Mouse (Mus musculus) cerebellum, postnatal 10 days (tissue): ENCODE measurements around the gene Gm20661.

Experiments used
- DNase-seq, 2 experiments: peaks; one replicate each; pipeline ENCODE4 v3.0.0; 2021; ENCODE audit warnings: mixed read lengths in 2 of 2

Gm20661 gene

DNA sequence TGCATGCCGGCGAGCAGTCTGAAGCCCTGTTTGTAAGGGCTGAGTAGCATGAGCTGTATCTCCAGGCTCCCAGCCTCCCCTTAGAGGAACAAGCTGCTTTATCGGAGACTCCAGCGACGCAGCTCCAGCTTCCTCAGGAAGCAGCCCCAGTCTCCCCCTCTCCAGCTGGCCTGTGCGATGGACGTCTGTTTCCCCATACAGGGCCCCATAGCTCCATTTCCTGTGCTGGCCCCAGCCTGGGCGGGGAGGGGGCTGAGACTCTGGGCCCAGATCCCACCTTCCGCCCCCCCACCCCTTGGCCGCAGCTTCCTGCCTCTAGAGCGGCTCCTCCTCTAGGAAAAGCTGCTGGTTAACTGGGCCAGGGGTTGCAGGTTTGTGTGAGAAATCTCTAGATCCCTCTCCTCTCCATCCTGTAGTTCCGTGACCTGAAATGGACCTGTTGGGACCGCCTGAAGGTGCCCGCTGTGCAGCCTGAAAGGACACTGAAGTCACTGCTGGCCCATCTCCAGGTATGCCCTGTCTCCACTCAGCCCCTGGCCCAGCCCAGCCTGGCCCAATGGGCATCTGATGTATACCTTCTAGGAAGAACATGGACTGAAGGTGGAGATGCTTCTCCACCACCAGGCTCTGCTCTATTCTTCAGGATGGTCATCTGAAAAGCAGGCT lies at the start of gene Gm20661:
Gene Gm20661, plus strand, starts transcription at position 378 of the 666 bp plus-strand sequence.
- DNase-seq = peak; percentile 44 to 51

DNA sequence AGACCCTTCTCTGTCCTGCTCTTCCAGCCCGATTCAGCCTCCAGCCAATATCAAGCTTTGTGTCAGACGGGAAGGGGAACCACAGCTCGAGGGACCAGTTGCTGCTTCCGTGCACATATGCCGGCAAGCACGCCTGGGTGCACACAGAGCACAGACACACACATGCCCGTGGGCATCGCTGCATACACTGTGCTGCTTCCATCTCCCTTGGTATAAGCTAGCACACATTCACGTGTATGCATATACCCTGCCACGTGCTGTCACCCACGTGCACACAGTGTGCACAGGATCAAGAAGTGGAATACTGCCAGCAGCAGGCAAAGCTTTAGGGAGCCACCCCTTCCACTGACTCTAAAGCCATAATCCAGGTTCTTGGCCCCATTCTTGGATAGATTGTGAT lies 48.7 kb upstream of the Gm20661 start:
- peak; percentile 69 to 80 for DNase-seq

DNA sequence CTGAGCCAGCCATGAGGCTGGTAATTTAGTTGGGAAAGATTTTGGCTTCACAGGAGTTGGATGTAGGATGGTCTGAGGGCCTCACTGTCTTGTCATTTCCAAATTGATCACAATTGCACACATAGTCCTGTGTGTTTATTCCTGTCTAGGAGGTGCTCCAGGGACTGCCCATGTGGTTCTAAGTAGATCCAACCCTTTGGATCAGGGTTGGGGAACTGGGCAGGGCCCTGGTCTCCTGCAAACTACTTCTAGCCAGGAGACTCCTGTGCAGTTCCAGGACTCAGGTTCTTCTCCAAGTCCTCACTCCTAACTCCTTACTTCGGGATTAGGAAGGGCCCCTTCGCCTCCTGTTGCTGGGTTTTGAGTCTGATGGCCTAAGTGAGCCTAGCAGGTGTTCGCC lies 47.5 kb upstream of the Gm20661 start, which contains the start of gene Camkv:
Gene Camkv, plus strand, starts transcription at position 301 of the 400 bp plus-strand sequence.
- DNase-seq = no peak

DNA sequence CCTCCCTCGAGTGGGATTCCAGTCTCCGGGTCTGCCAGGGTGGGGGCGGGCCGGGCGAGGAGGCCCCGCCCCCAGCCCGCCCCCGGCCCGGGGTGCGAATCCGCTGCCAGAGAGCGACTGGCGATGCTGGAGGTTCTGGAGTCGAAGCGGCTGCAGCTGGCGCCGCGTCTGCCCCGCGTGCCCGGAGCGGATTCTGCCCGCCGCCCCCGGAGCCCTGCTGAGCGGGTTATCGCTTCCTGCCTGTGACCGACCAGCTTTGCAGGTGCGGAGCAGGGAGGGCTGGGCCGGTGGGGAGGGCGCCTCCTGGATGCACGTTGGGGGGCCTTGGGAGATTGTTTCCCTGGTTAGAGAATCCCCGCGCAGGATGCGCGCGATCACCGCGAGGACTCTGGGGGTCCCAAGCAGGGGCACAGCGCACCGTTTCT lies 47.1 kb upstream of the Gm20661 start:
- peak; percentile 67 to 75 for DNase-seq

DNA sequence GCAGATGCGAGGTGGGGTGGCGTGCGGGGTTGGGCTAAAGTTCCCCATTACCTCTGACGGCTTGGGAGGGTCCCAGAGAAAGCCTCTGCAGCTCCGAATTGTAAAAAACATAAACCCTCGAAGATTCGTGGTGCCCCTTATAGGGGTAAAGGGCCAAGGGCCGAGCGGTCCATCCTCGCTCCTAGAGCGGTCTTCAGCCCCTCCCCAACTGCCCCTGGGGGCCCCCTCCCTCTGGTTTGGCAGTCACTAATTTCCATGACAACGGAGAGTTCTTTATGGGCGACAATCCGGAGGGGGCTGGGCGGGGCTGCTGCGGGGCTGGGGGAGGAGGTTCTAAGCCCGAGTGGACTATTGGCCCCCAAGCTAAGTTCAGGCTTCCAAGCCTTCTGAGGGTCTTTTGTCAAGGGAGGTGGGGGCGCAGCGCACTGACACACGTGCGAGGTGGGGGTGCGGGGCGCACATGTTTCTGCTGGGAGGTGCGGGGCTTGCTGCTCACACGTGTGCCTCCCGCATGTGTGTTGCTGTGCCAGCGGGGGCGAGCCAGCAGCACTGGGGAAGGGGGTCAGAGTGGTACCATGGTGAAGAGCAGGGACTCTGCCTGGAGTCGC lies 46.5 kb upstream of the Gm20661 start:
- peak in 1 of 2 experiments; percentile 51 for DNase-seq

DNA sequence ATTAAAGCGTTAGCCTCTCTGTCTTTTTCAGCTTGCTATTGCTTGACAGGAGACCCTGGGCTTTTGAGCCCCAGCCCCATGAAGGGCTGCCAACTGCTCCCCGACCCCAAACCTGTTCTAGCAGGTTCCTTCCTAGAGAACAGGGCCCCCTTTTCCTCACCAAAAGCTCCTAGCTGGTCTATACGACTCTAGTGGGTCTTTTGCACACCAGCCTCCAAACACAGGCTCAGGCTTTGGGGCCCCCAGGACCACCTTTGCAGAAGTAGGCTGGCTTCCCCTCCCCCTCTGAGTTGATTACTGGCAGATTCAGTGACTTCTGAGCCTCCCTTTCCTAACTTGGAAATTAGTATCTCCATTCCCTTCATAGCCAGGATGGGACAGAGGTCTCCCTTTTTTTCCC lies 46.0 kb upstream of the Gm20661 start:
- DNase-seq = no peak

DNA sequence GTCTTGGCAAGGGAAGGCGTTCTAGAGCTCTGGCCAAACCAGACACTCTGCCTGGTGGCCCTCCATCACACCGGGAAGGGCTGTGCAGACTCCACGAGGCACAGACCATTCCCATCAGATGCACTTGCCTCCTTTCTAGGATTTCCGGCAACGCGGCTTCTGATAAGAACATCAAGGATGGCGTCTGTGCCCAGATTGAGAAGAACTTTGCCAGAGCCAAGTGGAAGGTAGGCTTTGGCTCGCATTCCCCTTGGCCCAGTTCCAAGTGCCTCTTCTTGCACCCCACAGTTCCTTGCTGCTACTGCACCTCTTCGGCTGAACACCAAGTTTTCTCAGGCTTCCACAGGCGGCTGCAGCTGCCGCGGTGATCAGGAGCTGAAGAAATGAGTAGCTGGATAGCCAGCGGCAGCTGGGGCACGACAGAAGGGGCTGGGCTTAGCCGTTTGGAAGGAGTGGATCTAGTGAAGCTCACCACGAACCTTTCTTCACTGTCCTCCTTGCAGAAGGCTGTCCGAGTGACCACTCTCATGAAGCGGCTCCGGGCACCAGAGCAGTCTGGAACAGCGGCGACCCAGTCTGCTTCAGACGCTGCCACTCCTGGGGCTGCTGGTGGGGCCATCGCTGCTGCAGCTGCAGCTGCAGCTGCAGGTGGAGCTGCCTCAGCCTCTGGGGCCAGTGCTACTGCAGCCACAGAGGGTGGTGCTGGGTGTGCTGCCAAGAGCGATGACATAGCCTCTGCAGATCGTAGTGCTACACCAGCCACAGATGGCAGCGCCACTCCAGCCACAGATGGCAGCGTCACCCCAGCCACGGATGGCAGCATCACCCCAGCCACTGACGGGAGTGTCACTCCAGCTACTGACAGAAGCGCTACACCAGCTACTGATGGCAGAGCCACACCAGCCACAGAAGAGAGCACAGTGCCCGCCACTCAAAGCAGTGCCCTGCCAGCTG lies 35.3 kb upstream of the Gm20661 start:
- peak; percentile 77 to 79 for DNase-seq

DNA sequence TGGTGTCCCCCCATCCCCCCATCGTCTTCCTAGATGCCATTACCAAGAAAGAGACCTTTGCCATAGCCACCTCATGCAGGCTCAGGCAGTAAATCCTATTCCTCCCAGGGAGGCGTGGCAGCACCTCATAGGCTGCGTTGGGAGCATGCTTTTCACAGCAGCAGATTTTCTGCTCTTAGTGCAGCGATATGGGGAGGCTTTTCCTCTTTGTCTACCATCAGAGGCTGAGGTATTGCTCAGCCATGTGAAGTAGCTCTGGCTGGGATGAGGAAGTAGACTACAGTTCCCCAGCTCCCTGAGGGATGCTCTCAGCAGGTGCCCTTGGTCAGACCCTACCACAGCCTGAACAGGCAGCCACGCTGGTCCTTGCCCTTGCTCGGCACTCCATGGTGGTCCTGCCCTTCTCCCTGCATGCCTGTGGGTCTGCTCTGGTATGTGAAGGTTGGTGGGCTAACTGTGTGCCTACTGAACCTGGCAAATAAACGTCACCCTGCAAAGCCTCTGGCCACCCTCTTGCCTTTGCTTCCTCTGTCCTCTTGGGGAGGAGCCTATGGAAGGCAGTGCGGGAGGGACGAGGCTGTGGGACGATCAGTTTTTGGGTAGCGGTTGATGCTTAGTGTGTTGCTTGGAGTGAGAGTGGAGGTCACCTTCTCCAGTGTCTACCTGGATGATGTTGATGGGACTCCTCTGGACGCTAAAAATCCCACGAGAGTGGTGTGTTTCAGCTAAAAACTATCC lies 33.5 kb upstream of the Gm20661 start:
- DNase-seq = no peak

DNA sequence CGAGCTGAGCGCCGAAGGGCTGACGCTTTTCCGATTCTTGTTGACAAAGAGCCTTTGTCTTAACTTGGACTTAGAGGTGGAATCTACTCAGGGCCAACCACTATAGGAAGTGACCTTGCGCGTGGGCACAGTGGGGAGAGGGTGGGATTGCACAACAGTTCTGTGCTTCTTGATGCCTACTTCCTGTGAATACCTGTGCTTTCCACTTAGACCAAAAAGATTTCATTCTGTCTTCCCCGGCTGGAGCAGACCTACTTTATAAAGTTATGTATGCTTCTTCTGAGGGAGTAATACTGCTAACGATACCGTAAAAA lies 33.0 kb upstream of the Gm20661 start, which contains the start of gene Traip:
Gene Traip, plus strand, starts transcription at position 215 of the 314 bp plus-strand sequence.
- no peak for DNase-seq

DNA sequence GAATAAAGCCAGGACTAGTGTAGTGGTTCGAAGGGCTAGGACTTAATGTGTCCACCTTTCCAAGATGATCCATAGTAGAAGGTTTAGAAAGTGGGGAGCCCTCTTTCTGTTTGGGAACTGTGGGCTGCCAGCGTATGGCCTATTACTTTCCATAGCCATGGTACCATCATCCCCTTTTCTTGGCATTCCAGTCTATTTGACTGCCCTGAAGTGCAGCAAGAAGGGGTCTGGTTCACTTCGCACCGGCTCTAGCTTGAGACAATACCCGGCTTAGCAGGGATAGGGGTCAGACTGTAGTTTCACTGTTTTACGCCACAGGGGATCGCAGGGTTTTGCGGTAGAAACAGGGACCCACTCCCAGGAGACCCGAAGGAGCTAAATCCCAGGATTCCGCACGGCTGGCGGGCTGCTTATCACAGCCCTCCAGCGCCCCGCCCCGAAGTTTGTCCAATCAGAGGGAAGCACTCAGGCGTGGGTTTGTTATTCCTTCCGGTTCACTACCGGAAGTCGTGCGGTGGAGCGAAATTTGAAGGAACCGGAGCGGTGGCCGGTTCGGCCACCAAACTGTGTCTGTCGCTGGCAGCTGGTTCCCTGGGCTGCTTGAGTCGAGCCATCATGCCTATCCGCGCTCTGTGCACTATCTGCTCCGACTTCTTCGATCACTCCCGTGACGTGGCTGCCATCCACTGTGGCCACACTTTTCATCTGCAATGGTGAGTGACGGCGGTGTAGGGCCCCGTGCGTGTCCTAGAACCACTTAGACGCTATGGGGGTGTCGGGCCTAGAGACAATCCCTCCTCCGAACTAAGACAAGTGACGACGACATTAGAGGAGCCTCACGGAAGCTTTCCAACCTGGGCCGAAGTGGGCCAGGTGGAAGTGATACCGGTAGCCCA lies 32.1 kb upstream of the Gm20661 start:
- DNase-seq = peak; percentile 96 to 97

DNA sequence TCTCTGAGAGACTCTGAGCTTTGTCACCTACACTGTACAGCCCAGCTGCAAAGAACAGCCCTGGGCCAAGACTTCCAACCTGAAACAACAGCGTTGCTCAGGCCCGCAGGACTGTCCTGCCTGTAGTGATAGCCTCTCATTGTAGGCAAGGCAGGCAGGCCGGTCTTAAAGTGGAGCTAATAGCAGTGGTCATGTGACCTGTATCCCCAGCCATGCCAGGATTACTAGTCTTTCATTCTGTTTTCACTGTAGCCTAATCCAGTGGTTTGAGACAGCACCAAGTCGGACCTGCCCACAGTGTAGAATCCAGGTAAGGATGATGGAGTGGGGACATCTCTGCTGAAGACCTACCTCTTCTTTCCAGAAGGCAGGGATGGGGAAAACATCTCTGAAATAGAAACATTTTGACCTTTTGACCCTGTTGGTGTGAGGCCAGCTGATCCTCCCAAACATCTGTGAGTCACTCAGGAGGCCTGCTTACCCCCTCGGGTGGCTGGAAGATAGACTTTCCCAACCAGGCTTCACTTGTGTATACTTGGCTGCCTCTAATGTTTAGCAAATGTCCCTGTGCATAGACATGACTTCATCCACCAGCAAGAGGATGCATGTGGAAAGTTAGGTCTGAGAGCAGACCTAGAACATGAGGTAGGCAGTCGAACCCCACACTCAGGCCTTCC lies 27.1 kb upstream of the Gm20661 start:
- no peak for DNase-seq

DNA sequence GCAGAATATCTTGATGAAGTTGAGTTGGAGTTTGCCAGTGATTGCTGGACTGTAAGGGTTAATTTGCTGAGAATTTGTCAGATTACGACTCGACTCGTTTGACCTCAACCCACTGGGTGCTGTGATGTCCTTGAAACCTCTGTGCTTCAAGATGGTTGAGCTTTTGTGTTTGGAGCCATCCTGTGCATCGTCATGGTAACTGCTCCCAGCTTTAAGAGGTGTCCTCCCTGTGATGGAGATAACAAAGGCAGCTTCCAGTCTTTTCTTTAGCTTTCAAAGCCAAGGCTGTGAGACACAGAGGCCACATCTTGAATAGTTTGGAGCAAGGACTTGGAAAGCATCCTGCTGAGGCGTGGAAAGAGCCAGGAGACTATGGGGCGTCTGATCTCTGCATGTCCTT lies 25.7 kb upstream of the Gm20661 start:
- no peak for DNase-seq

DNA sequence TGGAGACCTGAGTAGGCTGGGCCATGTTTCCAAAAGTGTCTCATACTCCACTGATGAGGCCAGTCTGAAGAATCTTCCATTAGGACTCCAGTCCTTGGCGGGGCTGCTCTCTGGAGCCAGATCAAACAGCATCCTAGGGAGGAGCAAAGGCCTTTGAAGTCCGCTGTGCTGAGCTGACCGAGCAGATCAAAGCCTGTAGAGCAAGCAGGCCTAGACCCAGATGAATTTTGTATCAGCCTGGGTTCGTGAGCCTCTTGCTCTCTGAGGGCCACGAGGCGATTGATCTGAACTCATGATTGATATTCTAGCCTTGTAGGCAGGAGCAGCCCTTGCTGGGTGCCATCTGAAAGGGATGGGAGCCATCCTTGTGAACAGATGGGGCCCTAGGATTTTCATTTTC lies 23.0 kb upstream of the Gm20661 start:
- no peak for DNase-seq

DNA sequence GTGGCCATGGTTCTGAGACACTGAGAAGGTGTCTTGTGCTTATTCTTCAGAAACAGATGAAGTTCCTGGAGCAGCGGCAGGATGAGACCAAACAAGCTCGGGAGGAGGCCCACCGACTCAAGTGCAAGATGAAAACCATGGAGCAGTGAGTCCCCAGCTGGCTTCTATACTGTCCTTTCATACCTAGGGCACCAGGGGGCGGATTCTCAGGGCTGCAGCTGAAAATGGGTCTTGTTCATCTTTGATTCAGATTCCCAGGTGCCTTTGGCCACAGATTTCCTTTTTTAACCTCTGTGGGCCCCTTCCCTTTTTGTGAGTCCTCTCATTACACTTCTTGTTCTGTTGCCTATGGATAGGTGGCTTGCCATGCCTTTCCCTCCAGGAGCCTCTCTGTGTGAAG lies 21.9 kb upstream of the Gm20661 start:
- DNase-seq = no peak

DNA sequence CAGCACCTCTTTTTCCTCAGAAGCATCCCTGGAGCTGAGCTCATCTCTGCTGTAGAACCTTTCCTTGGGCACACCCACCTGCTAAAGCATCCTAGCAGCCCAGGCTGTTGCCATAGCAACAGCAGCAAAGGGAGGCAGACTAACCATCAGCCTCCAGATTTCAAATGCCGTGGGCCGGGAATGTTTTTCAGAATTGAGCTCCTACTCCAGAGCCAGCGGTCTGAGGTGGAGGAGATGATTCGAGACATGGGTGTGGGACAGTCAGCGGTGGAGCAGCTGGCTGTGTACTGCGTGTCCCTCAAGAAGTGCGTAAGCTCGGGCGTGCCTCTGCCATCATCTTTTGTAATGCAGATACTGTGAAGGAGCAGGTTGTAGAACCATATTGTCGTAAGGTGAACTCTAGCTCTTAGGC lies 21.5 kb upstream of the Gm20661 start:
- DNase-seq = peak in 1 of 2 experiments; percentile 26

DNA sequence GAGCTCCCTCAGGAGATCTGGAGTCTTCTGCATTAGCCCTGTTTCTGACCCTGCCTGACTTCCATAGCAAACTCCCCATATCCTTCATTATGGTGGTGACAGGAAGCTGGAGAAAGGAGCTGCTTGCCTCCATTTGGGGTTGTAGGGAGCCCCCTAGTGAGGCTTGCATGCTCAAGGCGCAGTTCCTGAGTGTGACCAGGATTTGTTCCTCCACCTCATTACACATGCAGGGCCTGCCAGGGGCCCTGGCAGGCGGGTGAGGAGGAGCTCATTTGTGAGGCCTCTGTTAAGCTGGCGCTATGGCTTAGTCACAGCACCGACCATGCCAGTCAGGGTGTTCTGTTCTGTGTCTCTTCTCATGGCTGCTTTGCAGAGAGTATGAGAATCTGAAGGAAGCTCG lies 21.0 kb upstream of the Gm20661 start:
- peak; percentile 35 to 53 for DNase-seq

DNA sequence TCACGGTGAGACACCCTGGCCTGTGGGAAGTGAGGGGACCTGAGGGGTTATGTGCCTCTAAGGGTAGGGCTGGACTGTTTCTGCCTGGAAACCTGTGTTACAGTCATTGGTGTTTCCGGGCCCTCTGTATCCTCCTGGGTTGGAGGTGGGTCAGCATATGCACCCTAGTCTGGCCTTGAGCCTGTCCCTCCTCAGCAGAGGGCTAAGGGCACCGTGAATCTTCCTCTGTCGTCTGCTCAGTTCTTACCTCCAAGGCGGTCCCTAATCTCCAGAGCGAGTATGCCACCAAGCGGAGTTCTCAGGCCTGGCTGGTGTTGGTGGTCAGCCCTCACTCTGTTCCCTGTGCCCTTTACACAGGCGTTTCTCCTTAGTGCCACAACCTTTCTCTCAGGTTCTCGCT lies 19.9 kb upstream of the Gm20661 start:
- no peak for DNase-seq

DNA sequence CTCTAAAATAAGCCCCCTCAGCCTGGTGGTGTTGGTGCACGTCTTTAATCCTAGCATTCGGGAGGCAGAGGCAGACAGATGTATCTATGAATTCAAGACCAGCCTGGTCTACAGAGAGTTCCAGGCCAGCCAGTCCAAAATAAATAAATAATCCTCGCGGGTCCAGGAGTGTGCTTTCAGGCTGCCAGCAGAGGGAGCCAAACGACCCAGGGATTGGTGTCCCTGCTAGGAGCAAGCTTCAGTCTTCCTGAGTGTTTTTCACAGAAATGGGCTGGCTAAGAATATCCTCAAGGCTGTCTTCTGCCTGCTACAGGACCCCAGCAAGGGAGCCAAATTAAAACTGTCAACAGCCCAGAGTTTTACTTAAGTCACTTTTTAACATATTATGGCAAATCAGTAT lies 19.2 kb upstream of the Gm20661 start:
- DNase-seq = peak; percentile 92 to 93

DNA sequence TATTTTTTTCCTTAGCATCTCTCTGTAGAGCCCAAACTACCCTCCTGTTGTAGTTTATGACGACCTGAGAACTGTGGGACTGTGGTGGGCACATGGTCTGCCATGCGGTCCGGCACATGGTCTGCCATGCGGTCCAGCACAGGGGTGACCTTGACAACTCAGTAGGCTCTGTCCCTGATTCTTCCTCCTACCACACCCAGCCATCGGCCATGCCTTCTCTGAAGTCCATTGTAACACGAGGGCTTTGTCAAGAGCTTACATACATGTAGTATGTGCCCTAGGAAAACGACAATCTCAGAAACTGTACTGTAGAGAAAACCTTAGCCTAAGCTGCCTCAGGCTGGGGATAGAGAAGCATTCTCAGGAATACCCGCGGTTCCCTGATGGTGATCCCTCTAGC lies 18.2 kb upstream of the Gm20661 start:
- no peak for DNase-seq

DNA sequence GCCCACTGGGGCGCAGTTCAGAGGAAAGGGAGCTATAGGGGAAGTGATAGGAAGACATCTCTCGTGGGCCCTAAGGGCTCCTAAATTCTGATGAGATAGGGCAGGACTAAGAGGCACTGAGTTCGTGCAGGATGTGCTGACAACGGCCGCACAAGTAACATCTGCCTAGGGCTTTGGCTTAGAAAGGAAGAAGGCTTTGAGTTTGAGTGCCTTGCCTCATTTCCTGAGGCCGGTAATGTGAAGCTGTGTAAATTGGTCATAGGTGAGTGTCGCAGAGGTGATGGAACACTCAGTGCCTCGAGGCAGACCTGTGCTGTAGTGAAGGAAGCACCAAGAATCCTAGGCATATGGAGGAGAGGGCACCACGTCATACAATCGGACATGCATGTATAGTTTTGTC lies 16.2 kb upstream of the Gm20661 start:
- no peak for DNase-seq

DNA sequence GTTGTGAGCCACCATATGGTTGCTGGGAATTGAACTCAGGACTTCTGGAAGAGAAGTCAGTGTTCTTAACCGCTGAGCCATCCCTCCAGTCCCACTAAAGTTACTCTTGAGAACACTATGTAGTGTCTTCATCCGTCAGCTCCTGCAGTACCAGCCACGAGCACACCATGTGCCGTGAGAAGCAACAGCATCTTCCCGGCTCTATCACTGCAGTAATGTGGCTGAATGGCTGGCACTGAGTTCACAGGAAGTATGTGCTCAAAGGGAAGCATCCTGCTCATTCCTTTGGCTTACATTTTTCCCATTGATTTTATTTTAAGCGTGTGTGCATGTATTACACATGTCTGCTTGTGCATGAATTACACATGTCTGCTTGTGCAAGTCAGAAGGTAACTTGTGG lies 15.4 kb upstream of the Gm20661 start:
- no peak for DNase-seq
